In genomic region chr8:106056455-106056982, GRCm38 (mm10) we compare ENCODE assay signal across 23 mouse cellular contexts. TPM values are rescaled to one million over a fixed set of nuclear protein-coding genes. Genes with fewer than 3 reads are reported as not detected.
"Had no signal": no experiment of that assay in that cellular context is flagged by ENCODE, and none has a peak within 500 bp of the region (broad histone marks: within the 10 kb centered on the region; RNA-seq: fewer than 3 reads in every experiment).

No protein-coding gene starts in this region.

- H3K4me2 ChIP-seq: liver, embryonic 13.5 days; liver, embryonic 15.5 days; lung, embryonic 15.5 days; midbrain, embryonic 11.5 days; midbrain, embryonic 13.5 days; midbrain, embryonic 15.5 days; neural tube, embryonic 13.5 days; neural tube, embryonic 15.5 days; stomach, embryonic 15.5 days had no signal

- H3K27ac ChIP-seq: liver, embryonic 13.5 days; liver, embryonic 15.5 days; lung, embryonic 15.5 days; macrophage; midbrain, embryonic 13.5 days; midbrain, embryonic 15.5 days; neural tube, embryonic 13.5 days; neural tube, embryonic 15.5 days; stomach, embryonic 15.5 days; stomach, postnatal 0 days had no signal

- DNase-seq: liver, embryonic 13.5 days; liver, postnatal 0 days; lung, adult 2 months; lung, postnatal 14 days; lung, postnatal 36 days; retina, postnatal 1 day; right cerebral cortex, adult 18-20 months; right cerebral cortex, postnatal 14 days; thymus, postnatal 36 days had no signal

- H3K9ac ChIP-seq: liver, embryonic 13.5 days; liver, embryonic 15.5 days; liver, postnatal 0 days; lung, embryonic 15.5 days; midbrain, embryonic 13.5 days; midbrain, embryonic 15.5 days; neural tube, embryonic 13.5 days; neural tube, embryonic 15.5 days; stomach, embryonic 15.5 days had no signal

- H3K9me3 ChIP-seq: liver, embryonic 13.5 days; liver, embryonic 15.5 days; lung, embryonic 15.5 days; megakaryocyte, embryonic 14.5 days; midbrain, embryonic 13.5 days; midbrain, embryonic 15.5 days; neural tube, embryonic 13.5 days; neural tube, embryonic 15.5 days; stomach, embryonic 15.5 days had no signal

- H3K27me3 ChIP-seq: liver, embryonic 13.5 days; liver, embryonic 15.5 days; lung, embryonic 15.5 days; megakaryocyte, embryonic 14.5 days; midbrain, embryonic 13.5 days; midbrain, embryonic 15.5 days; neural tube, embryonic 13.5 days; neural tube, embryonic 15.5 days; stomach, embryonic 15.5 days had no signal

- H3K4me3 ChIP-seq: liver, embryonic 13.5 days; liver, embryonic 15.5 days; lung, embryonic 15.5 days; megakaryocyte, embryonic 14.5 days; midbrain, embryonic 13.5 days; midbrain, embryonic 15.5 days; neural tube, embryonic 13.5 days; neural tube, embryonic 15.5 days; stomach, embryonic 15.5 days had no signal

- ATAC-seq: liver, postnatal 0 days; lung, postnatal 0 days; midbrain, embryonic 13.5 days; midbrain, embryonic 15.5 days had no signal

RNA-seq across cellular contexts. Expression of gene Dpep2nb, which starts 50.7 kb away (rescaled TPM):
- polyA plus RNA-seq: liver, embryonic 13.5 days; liver, embryonic 15.5 days; liver, postnatal 0 days; lung, adult 2 months; lung, embryonic 15.5 days; lung, postnatal 0 days; macrophage; midbrain, embryonic 11.5 days; midbrain, embryonic 13.5 days; midbrain, postnatal 0 days; neural tube, embryonic 11.5 days; stomach, embryonic 15.5 days; stomach, postnatal 0 days had no signal
